13 mouse cellular contexts compared by ENCODE assay signal in genomic region chr11:108948931-108949330, GRCm38 (mm10). TPM values are rescaled to one million over a fixed set of nuclear protein-coding genes. Genes with fewer than 3 reads are reported as not detected.
DNase-seq lines count a peak whose midpoint lies in the region; ATAC-seq lines count a peak whose summit lies in the region.
"Had no signal": no experiment of that assay in that cellular context is flagged by ENCODE, and none has a peak within 500 bp of the region (broad histone marks: within the 10 kb centered on the region; RNA-seq: fewer than 3 reads in every experiment).

No protein-coding gene starts in this region.

- H3K4me3 ChIP-seq in brown adipose tissue, adult 24 weeks (ENCODE audit: insufficient read depth, low read depth, low read length), result no peak overlapping the region
- H3K4me3 ChIP-seq in hindbrain, embryonic 10.5 days, result no peak overlapping the region
- no peak overlapping the region for H3K4me3 ChIP-seq in limb, embryonic 15.5 days

- no peak for DNase-seq in frontal cortex, postnatal 36 days (ENCODE audit: low spot score in 2 of 2)
- no peak for DNase-seq in hindbrain, embryonic 10.5 days (ENCODE audit: low spot score)
- DNase-seq in left cerebral cortex, adult 8-10 months (ENCODE audit: low spot score in 2 of 2), result no peak
- DNase-seq in kidney, postnatal 4 days, result no peak
- DNase-seq in kidney, adult 11 months, result no peak
- DNase-seq: cerebellum, adult 11 months; embryo, embryonic 11 days; layer of hippocampus, adult 9-11 months; lung, adult 18-20 months had no signal

- H3K4me1 ChIP-seq in brown adipose tissue, adult 24 weeks (ENCODE audit: control insufficient read depth, insufficient read depth, insufficient read length, low read length), result peaks cover 3% of the 10 kb centered on the region
- peaks cover 25% of the 10 kb centered on the region for H3K4me1 ChIP-seq in hindbrain, embryonic 10.5 days (replicated peaks)
- H3K4me1 ChIP-seq in limb, embryonic 15.5 days, result peaks cover 31% of the 10 kb centered on the region

- H3K27me3 ChIP-seq in hindbrain, embryonic 10.5 days (ENCODE audit: insufficient read depth, poor library complexity, severe bottlenecking), result no peaks in the 10 kb centered on the region
- no peaks in the 10 kb centered on the region for H3K27me3 ChIP-seq in limb, embryonic 15.5 days

- peaks cover 90% of the 10 kb centered on the region for H3K36me3 ChIP-seq in hindbrain, embryonic 10.5 days
- peaks cover 63% of the 10 kb centered on the region for H3K36me3 ChIP-seq in limb, embryonic 15.5 days

- no peak overlapping the region for H3K9ac ChIP-seq in limb, embryonic 15.5 days

- ATAC-seq in frontal cortex, adult (ENCODE audit: low TSS enrichment), result 0 out of 2 replicates have a peak, but pooled peaks have one; percentile 11
- ATAC-seq in limb, embryonic 15.5 days (ENCODE audit: insufficient number of reproducible peaks, low FRiP score, low TSS enrichment, low read depth), result no peak

- 87% methylated on average over 10 of the region's 10 CpGs for WGBS in hindbrain, embryonic 10.5 days
- WGBS in limb, embryonic 15.5 days, result 81% methylated on average over 10 of the region's 10 CpGs

- no peak overlapping the region for H3K4me2 ChIP-seq in limb, embryonic 15.5 days

- peak overlapping the region; percentile 96 for H3K27ac ChIP-seq in brown adipose tissue, adult 24 weeks (replicated peaks; ENCODE audit: low read depth, low read length)
- peak overlapping the region; percentile 72 for H3K27ac ChIP-seq in hindbrain, embryonic 10.5 days
- 0 out of 2 replicates have a peak overlapping the region, but pooled peaks have one; percentile 83 for H3K27ac ChIP-seq in limb, embryonic 15.5 days

- H3K9me3 ChIP-seq in hindbrain, embryonic 10.5 days, result no peaks in the 10 kb centered on the region
- no peaks in the 10 kb centered on the region for H3K9me3 ChIP-seq in limb, embryonic 15.5 days

RNA-seq across cellular contexts. Expression of gene Axin2, which starts 28.8 kb away (rescaled TPM):
- polyA plus RNA-seq in brown adipose tissue, adult 24 weeks (2012; ENCODE audit: insufficient read depth, insufficient read length, missing spikeins), result 18.4 and 19.4 TPM in 2 replicates
- polyA plus RNA-seq in hindbrain, embryonic 10.5 days (2016; fragmentation: Nextera tagmentation; extraction: Ambion mirVana), result 18.0 and 19.8 TPM in 2 replicates
- 15.8 and 20.3 TPM in 2 replicates for polyA plus RNA-seq in limb, embryonic 15.5 days (2015; fragmentation: Nextera tagmentation; extraction: Ambion mirVana)
- total RNA-seq in left cerebral cortex, adult 8-10 months (2022), result 10 to 100 TPM; 36.3 to 40.8 (median 38.0) TPM
- total RNA-seq: MEL had no signal
